Mouse (Mus musculus) heart, adult 9 months (tissue): ENCODE measurements around the gene Snrpf.

Experiments
- DNase-seq, 2 experiments: peaks; one replicate each; pipeline ENCODE4 v3.0.0; 2022; ENCODE audit warnings: low spot score in 2 of 2

Gene Snrpf

GRCm38 (mm10) chr10:93589281-93589848, at the start of gene Snrpf:
Gene Snrpf (minus strand): TSS chr10:93589706.
- DNase-seq = peak; percentile 94 to 95

GRCm38 (mm10) chr10:93635941-93636340, 46.4 kb upstream of the Snrpf start:
- no peak for DNase-seq

GRCm38 (mm10) chr10:93633971-93634370, 44.5 kb upstream of the Snrpf start:
- no peak for DNase-seq

- DNase-seq = no peak
These were observed 44.1 kb upstream of the Snrpf start for GRCm38 (mm10) chr10:93633563-93633962.

- DNase-seq = no peak
These were observed 42.6 kb upstream of the Snrpf start for GRCm38 (mm10) chr10:93632086-93632485.

- no peak for DNase-seq
These were observed 40.8 kb upstream of the Snrpf start for GRCm38 (mm10) chr10:93630310-93630709.

GRCm38 (mm10) chr10:93624151-93624550, 34.6 kb upstream of the Snrpf start:
- no peak for DNase-seq

- DNase-seq = no peak
These were observed 34.2 kb upstream of the Snrpf start for GRCm38 (mm10) chr10:93623725-93624124.

- peak; percentile 38 to 40 for DNase-seq
These were observed 31.1 kb upstream of the Snrpf start for GRCm38 (mm10) chr10:93620438-93621179.

GRCm38 (mm10) chr10:93614850-93615249, 25.3 kb upstream of the Snrpf start:
- DNase-seq = no peak

- DNase-seq = peak in 1 of 2 experiments; percentile 36
These were observed 22.0 kb upstream of the Snrpf start for GRCm38 (mm10) chr10:93611419-93612007.

GRCm38 (mm10) chr10:93610896-93611295, 21.4 kb upstream of the Snrpf start:
- no peak for DNase-seq

- no peak for DNase-seq
These were observed 19.7 kb upstream of the Snrpf start for GRCm38 (mm10) chr10:93609236-93609635.

- no peak for DNase-seq
These were observed 18.5 kb upstream of the Snrpf start for GRCm38 (mm10) chr10:93608051-93608450.

GRCm38 (mm10) chr10:93606326-93606725, 16.8 kb upstream of the Snrpf start:
- DNase-seq = no peak

- DNase-seq = no peak
These were observed 13.8 kb upstream of the Snrpf start for GRCm38 (mm10) chr10:93603256-93603655.

- no peak for DNase-seq
These were observed 12.8 kb upstream of the Snrpf start for GRCm38 (mm10) chr10:93602309-93602708.

GRCm38 (mm10) chr10:93596641-93597040, 7.1 kb upstream of the Snrpf start:
- DNase-seq = no peak

- DNase-seq = no peak
These were observed 6.3 kb upstream of the Snrpf start for GRCm38 (mm10) chr10:93595831-93596230.

GRCm38 (mm10) chr10:93594022-93594482, 4.5 kb upstream of the Snrpf start:
- peak; percentile 66 to 85 for DNase-seq

- no peak for DNase-seq
These were observed 3.0 kb upstream of the Snrpf start for GRCm38 (mm10) chr10:93592456-93592855.

GRCm38 (mm10) chr10:93588796-93589195, 710 bp downstream of the Snrpf start:
- DNase-seq = no peak
